Mouse (Mus musculus) layer of hippocampus, adult 9-11 months (tissue): Measurements from ENCODE around the gene Tprgl.

Experiments used
- DNase-seq: peaks from one replicate; pipeline ENCODE4 v3.0.0; 2022

Tprgl gene

DNA sequence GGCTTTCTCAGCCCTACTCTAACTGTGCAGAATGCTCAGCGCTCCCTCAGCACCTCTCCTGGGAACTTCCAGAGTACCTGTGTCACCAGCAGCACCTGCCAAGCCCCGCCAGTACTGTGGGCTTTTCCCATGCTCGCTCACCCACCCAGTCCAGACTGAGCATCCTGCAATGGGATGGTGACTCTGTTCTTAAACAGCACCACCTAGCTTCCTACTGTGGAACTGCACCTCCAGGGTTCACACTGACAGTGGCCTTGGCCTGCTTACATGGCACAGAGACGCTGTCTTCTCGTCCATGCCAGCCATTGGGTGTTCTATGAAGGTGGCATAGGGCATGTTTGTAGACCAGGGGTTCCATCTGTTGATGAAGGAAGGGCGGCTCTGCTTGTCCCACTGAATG, 1.5 kb downstream of the Tprgl start:
- peak; percentile 84 for DNase-seq

GRCm38 (mm10) chr4:154157970-154158662, 2.4 kb downstream of the Tprgl start:
- DNase-seq = peak; percentile 42

DNA sequence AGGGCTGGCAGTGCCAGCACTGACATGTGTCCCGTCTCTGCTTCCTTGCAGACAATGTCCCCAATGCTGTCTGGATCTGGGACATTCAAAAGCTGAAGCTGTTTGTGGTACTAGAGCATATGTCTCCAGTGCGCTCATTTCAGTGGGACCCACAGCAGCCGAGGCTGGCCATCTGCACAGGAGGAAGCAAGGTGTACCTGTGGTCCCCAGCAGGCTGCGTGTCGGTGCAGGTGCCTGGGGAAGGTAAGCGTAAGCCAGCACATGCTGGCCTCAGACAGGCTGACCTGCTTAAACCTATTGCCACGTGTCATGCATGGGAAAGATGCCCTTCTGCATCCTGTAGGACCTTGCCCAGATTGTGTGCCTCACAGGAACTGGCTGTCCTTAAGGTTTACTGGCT, 4.4 kb downstream of the Tprgl start:
- DNase-seq = no peak

GRCm38 (mm10) chr4:154154104-154154503, 6.4 kb downstream of the Tprgl start:
- no peak for DNase-seq

DNA sequence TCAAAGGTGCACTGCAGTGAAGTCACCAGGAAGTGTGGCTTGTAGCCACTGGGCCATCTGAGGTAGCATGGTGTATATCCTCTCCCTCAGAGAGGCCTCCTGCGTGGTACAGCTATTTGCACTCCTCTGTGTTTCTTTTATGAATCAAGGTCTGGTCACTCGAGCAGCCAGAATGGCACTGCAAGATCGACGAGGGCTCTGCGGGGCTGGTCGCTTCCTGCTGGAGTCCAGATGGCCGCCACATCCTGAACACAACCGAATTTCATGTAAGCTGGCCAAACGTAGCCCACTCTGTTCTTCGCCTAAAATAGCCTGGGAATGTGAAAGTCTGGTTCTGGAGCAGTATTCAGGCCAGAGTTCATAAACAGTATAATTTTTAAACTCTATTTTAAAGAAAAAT, 14.1 kb downstream of the Tprgl start:
- no peak for DNase-seq

DNA sequence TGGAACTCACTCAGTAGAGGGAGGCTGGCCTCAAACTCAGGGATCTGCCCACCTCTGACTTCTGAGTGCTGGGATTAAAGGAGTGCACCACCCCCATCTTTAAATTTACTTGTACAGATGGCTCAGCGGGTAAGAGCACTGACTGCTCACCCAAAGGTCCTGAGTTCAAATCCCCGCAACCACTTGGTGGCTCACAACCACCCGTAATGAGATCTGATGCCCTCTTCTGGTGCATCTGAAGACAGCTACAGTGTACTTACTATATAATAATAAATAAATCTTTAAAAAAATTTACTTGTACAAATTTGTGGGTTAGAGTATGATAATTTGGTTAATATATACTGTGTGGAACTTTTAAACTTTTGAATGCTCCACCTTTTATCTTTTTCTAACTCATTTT, 15.8 kb downstream of the Tprgl start:
- no peak for DNase-seq

GRCm38 (mm10) chr4:154142211-154143040, 18.0 kb downstream of the Tprgl start, which contains the start of gene Wrap73:
Wrap73 (plus strand) TSS chr4:154142372.
- DNase-seq = peak; percentile 90

DNA sequence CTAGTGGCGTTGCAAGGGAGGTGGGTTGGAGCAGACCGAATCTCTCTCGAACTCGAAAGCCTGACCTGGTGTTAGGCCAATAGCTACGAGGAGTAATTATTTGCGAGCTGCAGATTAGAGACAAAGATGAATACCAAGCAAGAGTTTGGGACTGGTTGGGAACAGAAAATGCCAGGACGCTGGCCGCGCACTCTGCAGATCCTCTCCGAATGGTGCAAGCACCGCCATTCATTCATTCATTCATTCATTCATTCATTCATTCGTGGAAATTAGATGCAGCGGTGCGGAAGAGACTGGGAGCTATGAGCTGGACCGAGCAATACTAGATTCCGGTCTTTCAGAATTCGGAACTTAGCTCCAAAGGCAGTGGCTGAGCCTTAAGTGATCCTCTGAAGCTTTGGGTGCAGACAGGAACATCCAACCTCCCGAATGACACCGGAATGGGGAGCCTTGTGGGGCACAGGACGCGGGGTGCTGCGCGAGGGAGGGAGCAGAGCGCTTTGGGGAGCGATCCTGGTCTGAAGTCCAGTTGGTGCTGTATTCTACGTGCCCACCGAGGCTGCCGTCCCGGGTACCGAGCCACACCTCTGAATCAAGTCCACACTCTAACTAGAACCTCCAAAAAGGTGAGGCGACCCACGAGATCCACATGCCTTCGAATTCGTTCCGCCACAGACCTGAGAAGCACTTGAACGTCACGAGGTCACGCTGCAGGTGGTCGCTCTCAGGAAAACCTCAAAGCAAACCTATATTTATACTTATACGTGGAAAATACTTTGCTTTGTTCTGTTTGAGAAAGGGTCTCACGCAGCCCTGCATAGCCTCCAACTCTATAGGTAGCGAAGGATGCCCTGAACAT, 19.2 kb downstream of the Tprgl start:
- no peak for DNase-seq

DNA sequence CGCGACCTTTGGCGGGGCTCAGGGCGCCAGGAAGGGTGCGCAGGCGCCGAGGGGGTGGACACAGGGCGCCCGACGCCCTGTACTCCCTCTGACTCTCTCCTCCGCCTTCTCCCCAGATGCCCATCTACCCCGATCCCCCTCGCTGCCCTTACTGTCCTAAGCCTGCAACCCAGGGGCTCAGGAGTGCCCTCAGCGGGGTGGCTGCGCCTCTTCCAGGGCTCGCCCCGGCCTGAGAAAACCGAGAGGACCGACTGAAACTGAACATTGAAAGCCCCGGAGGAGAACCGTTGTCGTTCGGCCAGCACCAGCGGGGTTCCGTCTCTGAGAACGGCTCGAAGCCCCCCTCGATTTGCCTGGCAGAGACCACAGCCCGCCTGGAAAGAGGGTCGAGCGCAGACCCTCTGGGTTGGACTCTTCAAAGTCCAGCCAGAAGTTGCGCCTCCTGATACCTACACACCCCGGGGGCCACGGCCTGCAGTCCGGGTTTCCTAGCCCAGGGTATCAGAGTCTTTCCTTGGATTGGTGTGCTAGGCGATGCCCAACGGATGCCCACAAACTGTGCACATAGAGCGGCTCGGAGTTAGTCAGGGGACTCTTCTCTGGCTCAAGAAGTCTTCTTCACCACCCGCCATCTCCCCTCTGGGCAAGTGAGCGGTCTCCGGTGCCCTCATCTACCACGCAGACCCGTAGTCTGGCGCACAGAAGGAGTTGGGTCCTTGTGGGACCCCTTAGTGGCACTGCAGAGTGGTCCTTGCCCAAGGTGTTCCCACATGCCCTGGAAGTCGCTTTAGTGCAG, 20.1 kb downstream of the Tprgl start:
- no peak for DNase-seq

GRCm38 (mm10) chr4:154140182-154140212, 20.5 kb downstream of the Tprgl start, which contains the start of gene Trp73:
Trp73 (minus strand) TSS chr4:154140208.
- DNase-seq = no peak

DNA sequence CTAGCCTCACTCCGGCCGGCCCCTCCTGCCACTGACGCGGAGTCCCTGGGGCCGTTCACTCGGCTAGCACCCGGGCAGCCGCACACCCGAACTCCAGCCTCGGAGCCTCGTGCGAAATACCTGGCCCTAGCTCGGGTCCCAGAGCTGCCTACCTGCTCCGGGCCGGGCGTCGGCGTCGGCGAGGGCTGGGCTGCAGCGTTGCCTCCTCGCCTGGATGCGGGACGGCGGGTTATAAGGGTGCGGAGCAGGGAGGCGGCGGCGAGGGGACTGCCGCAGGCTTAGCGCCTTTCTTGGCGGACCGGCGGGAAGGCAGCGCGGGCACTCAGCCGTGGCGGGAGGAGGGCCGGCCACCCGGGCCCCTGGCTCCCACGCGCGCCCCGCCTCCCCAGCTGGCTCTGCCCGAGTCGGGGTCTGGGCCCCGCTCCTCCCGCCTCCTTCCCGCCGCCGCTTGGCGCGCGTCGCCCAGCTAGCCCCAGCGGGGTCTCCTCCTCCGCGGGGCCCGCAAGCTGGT, 20.7 kb downstream of the Tprgl start:
- no peak for DNase-seq

DNA sequence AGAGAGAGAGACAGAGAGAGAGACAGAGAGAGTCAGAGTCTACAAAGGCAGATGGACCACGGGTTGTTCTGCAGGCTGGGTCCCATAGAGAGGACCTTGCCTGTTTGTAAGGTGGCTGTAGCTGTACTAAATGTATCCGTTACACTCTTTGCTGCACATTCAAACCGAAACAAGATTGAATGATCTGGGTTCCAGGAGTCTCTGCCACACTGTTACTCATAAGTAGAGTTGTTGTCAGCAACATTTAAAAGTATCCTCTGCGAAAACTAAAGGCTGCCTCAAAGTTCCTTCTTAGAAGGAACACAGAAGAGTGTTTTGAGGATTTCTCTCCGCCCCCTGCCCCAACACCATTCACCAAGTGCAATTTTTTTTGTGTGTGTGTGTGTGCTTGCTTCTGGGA, 23.3 kb downstream of the Tprgl start:
- no peak for DNase-seq

GRCm38 (mm10) chr4:154134803-154135202, 25.7 kb downstream of the Tprgl start:
- no peak for DNase-seq

DNA sequence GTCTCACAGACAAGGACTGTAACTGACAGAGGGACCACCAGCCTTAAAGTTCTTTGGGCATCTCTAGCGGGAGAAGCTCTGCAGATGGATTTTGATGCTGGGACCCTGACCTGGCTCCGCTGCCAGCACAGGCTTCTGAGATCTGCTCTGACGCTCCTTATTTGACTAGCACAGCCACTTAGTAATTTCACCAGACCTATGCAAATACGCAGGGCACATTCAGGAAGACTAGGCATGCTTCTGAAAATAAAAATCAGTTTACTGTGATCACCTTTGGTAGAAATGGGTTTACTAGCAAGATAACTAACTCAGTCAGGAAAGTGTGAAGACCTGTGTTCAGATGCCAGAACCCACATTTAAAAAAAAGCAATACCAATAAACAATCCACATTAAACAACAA, 28.6 kb downstream of the Tprgl start:
- DNase-seq = no peak

GRCm38 (mm10) chr4:154129950-154130349, 30.5 kb downstream of the Tprgl start:
- DNase-seq = no peak

- DNase-seq = no peak
These were observed 33.2 kb downstream of the Tprgl start for GRCm38 (mm10) chr4:154127273-154127672.

DNA sequence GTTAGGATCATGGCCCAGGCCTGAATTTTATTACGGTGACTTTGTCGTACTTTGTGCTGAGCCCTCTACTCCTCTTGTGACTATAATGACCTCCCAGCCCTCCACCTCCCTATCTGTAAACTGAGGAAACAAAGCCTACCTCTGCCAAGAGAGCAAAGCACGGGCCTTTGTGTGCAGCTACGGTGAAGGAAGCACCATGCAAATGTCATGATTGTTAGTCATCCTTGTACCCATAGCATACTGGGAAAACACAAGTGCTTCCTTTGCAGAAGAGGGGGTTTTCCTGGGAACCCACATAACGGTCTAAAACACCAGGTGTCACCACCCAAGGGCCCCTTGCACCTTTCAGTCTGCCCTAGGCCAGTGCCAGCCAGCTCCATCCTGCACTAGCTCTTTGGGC, 35.3 kb downstream of the Tprgl start:
- DNase-seq = no peak

DNA sequence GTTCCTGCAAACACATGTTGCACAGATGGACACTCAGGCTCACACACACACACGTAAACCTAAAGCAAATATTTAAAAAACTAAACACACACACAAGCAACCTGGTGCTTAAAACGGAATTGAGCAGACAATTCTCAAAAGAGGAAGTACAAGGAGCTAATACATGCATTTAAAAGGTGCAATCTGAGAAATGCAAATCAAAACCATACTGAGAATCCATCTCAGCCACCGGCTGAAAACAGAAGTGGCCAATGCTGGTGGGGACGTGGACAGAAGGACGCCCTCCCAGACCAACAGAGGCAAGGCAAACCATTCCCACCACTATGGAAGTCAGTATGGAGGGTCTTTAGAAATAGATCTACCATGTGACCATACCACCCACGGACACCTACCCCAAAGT, 36.9 kb downstream of the Tprgl start:
- no peak for DNase-seq

DNA sequence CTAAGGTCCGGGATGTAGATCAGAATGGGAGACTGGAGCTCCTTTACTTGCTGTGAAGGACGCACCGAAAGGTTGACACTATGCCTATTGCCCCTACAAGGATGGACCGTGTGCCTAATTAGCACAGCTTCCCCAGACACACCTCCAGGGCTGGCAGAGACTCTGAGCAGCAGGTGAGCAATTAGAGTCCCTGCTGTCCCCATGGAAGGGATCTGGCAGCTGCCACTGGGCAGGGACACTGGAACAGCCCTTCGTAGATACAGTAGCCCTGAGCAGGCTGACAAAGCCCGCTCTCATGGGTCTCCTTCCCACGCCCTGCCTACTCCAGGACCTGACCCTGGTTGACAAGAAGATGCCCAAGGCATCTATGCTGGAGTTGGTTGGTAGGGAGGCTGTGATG, 38.1 kb downstream of the Tprgl start:
- DNase-seq = no peak

DNA sequence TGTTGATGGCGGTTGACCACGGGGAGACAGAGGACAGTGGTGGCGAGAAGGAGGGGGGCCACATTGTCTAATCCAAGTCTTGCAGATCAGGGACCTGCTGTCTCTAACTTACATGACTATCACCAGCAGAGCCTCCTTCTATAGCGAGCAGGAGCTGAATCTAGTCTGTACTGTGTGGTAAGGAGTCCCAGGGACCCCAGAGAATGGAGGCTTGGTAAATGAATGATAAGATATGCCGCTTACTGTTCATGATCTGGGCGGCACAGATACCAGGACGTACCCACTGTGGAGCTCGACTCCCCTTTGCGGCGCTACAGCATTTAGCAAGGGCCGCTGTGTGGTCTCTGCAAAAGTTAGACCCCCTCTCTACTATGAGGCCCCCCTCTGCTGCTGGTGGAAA, 38.7 kb downstream of the Tprgl start:
- DNase-seq = no peak

GRCm38 (mm10) chr4:154119208-154119607, 41.3 kb downstream of the Tprgl start:
- no peak for DNase-seq

- DNase-seq = no peak
These were observed 41.7 kb downstream of the Tprgl start for GRCm38 (mm10) chr4:154118782-154119181.

DNA sequence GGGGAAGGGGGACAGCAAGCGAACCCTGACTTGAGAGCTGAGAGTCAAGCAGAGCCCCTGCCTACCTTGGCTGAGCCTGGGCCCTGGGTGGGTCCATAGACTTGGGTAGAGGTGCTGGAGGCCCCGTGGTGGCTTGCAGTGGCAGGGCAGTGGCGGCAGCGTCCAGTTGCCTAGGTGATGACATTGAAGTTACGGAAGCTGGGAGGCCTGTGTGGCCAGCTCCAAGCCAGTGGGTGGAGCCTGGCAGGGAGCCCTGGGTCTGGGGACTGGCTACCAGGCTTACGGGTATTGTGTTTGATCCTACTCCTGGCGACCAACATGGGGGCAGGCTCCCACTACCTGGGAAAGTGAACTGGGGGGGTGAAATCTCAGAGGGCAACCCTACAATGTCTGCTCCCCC, 44.0 kb downstream of the Tprgl start:
- no peak for DNase-seq
